Mouse (Mus musculus) testis, postnatal 14 days (tissue): Measurements from ENCODE around the gene Elf2.
"Not testable (repeated sequence)": the region's sequence is repeated elsewhere in the genome, so short reads cannot be mapped to it uniquely, and the experiment has no call there.

Source experiments
- DNase-seq: peaks from one replicate; pipeline ENCODE4 v3.0.0; 2021; ENCODE audit warnings: low spot score

Gene Elf2

GRCm38 (mm10) chr3:51232205-51232910 lies 108.1 kb downstream of the Elf2 start:
- no peak for DNase-seq

- DNase-seq = no peak
Measured at GRCm38 (mm10) chr3:51231499-51231898, 109.0 kb downstream of the Elf2 start.

GRCm38 (mm10) chr3:51230886-51231285 lies 109.6 kb downstream of the Elf2 start:
- DNase-seq = no peak

GRCm38 (mm10) chr3:51230146-51230835 lies 110.2 kb downstream of the Elf2 start:
- no peak for DNase-seq

- no peak for DNase-seq
Measured at GRCm38 (mm10) chr3:51229226-51229625, 111.2 kb downstream of the Elf2 start.

GRCm38 (mm10) chr3:51228821-51229205 lies 111.7 kb downstream of the Elf2 start:
- no peak for DNase-seq

GRCm38 (mm10) chr3:51228038-51228820 lies 112.2 kb downstream of the Elf2 start:
- DNase-seq = peak; percentile 33

GRCm38 (mm10) chr3:51226601-51227000 lies 113.9 kb downstream of the Elf2 start:
- no peak for DNase-seq

GRCm38 (mm10) chr3:51225979-51226378 lies 114.5 kb downstream of the Elf2 start:
- DNase-seq = no peak

GRCm38 (mm10) chr3:51225226-51225750 lies 115.2 kb downstream of the Elf2 start:
- no peak for DNase-seq

GRCm38 (mm10) chr3:51224363-51225225 lies 115.9 kb downstream of the Elf2 start, which contains the start of gene Noct:
TSS of gene Noct (plus strand) at chr3:51224447.
- peak; percentile 88 for DNase-seq

- DNase-seq = no peak
Measured at GRCm38 (mm10) chr3:51223556-51223955, 116.9 kb downstream of the Elf2 start.

GRCm38 (mm10) chr3:51222834-51223460 lies 117.5 kb downstream of the Elf2 start:
- DNase-seq = no peak

GRCm38 (mm10) chr3:51222302-51222701 lies 118.2 kb downstream of the Elf2 start:
- no peak for DNase-seq

- DNase-seq = no peak
Measured at GRCm38 (mm10) chr3:51221847-51222246, 118.6 kb downstream of the Elf2 start.

GRCm38 (mm10) chr3:51220846-51221245 lies 119.6 kb downstream of the Elf2 start:
- DNase-seq = no peak

GRCm38 (mm10) chr3:51219213-51219612 lies 121.2 kb downstream of the Elf2 start:
- no peak for DNase-seq

GRCm38 (mm10) chr3:51218385-51218784 lies 122.1 kb downstream of the Elf2 start:
- DNase-seq = not testable (repeated sequence)

- DNase-seq = not testable (repeated sequence)
Measured at GRCm38 (mm10) chr3:51216351-51216750, 124.1 kb downstream of the Elf2 start.

GRCm38 (mm10) chr3:51215681-51216080 lies 124.8 kb downstream of the Elf2 start:
- DNase-seq = no peak

GRCm38 (mm10) chr3:51213111-51213510 lies 127.4 kb downstream of the Elf2 start:
- no peak for DNase-seq
